Mouse (Mus musculus): ENCODE measurements around the gene Spaar.

GRCm38 (mm10) chr4:43700707-43701106, 29.1 kb upstream of the Spaar start, which contains the start of gene Olfr70:
- TF ChIP-seq GATA1 (IDR thresholded peaks at IDR 0.05; ENCODE audit: borderline replicate concordance, low read length) = no peak
- TF ChIP-seq FLI1 (IDR thresholded peaks at IDR 0.05; ENCODE audit: low read length) = no peak

All from megakaryocyte, embryonic 14.5 days (primary cell).